Comparison of ENCODE assay signal across 37 mouse cellular contexts in the genomic region with DNA sequence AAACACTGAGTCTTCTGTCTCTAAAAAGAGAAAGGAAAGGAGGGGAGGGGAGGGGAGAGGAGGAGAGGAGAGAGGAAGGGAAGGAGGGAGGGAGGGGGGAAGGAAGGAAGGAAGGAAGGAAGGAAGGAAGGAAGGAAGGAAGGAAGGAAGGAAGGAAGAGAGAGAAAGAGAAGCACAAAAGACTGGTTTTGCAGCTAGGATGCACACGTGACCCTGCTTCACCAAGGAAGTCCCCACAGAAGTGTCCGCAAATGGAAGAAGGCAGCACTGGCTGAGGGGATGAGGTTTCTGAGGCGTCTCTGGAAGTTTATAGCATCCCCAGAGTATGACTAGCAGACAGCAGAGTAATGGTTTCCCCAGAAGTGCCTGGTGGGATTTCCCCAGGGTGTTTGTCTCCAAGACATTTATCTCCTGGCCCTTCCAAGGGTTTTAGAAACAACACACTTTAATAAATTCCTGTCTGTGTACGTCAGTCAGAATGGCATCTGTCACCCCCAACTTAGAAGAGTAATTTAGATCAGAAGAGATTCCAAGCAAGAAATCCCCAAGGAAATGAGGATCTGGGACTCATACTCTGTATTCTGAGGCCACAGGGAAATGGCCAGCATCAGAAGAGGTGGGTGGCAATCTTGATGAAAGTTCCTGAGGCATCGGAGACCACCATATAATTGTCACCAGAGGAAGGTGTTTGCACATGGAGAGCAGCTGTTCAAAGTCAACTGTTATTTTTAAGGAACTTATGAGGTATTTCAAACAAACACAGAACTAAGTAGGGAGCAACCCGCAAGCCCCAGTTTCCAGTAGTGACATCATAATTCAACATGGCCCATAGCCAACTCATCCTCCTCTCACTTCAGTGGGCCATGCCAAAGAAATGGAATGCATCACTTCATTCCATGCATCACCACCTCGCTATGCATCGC. TPM values are rescaled to one million over a fixed set of nuclear protein-coding genes. Genes with fewer than 3 reads are reported as not detected.
A peak's percentile ranks its signal among the peaks of the same experiment; 100 is the strongest.
DNase-seq lines count a peak whose midpoint lies in the region; ATAC-seq and TF ChIP-seq lines count a peak whose summit lies in the region.
"Had no signal": no experiment of that assay in that cellular context is flagged by ENCODE, and none has a peak within 500 bp of the region (broad histone marks: within the 10 kb centered on the region; RNA-seq: fewer than 3 reads in every experiment).

No protein-coding gene starts in this region.

- H3K9me3 ChIP-seq in lung, embryonic 15.5 days, result no peaks in the 10 kb centered on the region
- H3K9me3 ChIP-seq in midbrain, embryonic 16.5 days (replicated peaks; ENCODE audit: control insufficient read depth, low read length, poor library complexity, severe bottlenecking), result no peaks in the 10 kb centered on the region
- H3K9me3 ChIP-seq: embryonic facial prominence, embryonic 10.5 days; embryonic facial prominence, embryonic 13.5 days; forebrain, embryonic 10.5 days; forebrain, embryonic 13.5 days; heart, embryonic 10.5 days; heart, embryonic 13.5 days had no signal

- CTCF ChIA-PET in Patski (lab: Charles Lee), result interaction anchor here (1.0 kb wide), 1 partner anchor 11 kb away, joined by 9 read pairs; no protein-coding TSS in a partner anchor

- TF ChIP-seq POLR2A in lung, adult 2 months (IDR thresholded peaks at IDR 0.05; ENCODE audit: borderline replicate concordance, extremely low read depth, low read depth, low read length), result no peak

- 37% methylated on average over 8 of the region's 8 CpGs for WGBS in lung, embryonic 15.5 days
- WGBS in lung, adult 2 months, result 50% methylated on average over 8 of the region's 8 CpGs
- 81% methylated on average over 8 of the region's 8 CpGs for WGBS in midbrain, embryonic 16.5 days

- no peak for DNase-seq in lung, postnatal 4 days
- DNase-seq in lung, postnatal 10 days, result peak; percentile 29
- no peak for DNase-seq in lung, adult 2 months
- no peak for DNase-seq in Patski (ENCODE audit: low read depth, low spot score)
- no peak for DNase-seq in layer of hippocampus, adult 2 months (ENCODE audit: low spot score in 2 of 2)
- DNase-seq: adrenal gland, adult 8-10 months; adrenal gland, postnatal 25 days; cerebellum, adult 11-12 months; cerebellum, adult 8-10 months; cerebellum, postnatal 10 days; cerebellum, postnatal 36 days; embryo, embryonic 11 days; gastrocnemius, postnatal 10 days; gastrocnemius, postnatal 36 days; heart, adult 2 months; heart, postnatal 14 days; heart, postnatal 4 days had no signal

- H3K27ac ChIP-seq in lung, embryonic 15.5 days, result no peak overlapping the region
- H3K27ac ChIP-seq in midbrain, embryonic 16.5 days (ENCODE audit: low read length), result no peak overlapping the region
- H3K27ac ChIP-seq in layer of hippocampus, adult 2 months, result no peak overlapping the region
- H3K27ac ChIP-seq: embryonic facial prominence, embryonic 10.5 days; embryonic facial prominence, embryonic 13.5 days; forebrain, embryonic 10.5 days; forebrain, embryonic 13.5 days; heart, adult 2 months; heart, embryonic 10.5 days; heart, embryonic 13.5 days; hindbrain, embryonic 14.5 days; hindbrain, postnatal 0 days had no signal

- peaks cover 5% of the 10 kb centered on the region; the same call in 1 of the 2 replicates for H3K4me1 ChIP-seq in lung, embryonic 15.5 days
- no peaks in the 10 kb centered on the region for H3K4me1 ChIP-seq in lung, adult 2 months (ENCODE audit: control insufficient read depth, insufficient read depth, low read length)
- no peaks in the 10 kb centered on the region for H3K4me1 ChIP-seq in midbrain, embryonic 16.5 days (ENCODE audit: control insufficient read depth, insufficient read depth, low read length)
- H3K4me1 ChIP-seq: embryonic facial prominence, embryonic 13.5 days; forebrain, embryonic 10.5 days; heart, embryonic 10.5 days had no signal

- H3K4me2 ChIP-seq in lung, embryonic 15.5 days, result no peak overlapping the region
- H3K4me2 ChIP-seq in midbrain, embryonic 16.5 days (ENCODE audit: low read length), result no peak overlapping the region
- H3K4me2 ChIP-seq: embryonic facial prominence, embryonic 13.5 days; forebrain, embryonic 13.5 days; heart, embryonic 13.5 days; hindbrain, embryonic 14.5 days had no signal

- no peak overlapping the region for H3K4me3 ChIP-seq in lung, embryonic 15.5 days
- no peak overlapping the region for H3K4me3 ChIP-seq in lung, adult 2 months (replicated peaks; ENCODE audit: extremely low read depth, low read depth, low read length)
- H3K4me3 ChIP-seq in C2C12 (ENCODE audit: insufficient read depth, poor library complexity, severe bottlenecking), result no peak overlapping the region
- H3K4me3 ChIP-seq in midbrain, embryonic 16.5 days (ENCODE audit: low read depth, low read length), result no peak overlapping the region
- H3K4me3 ChIP-seq in layer of hippocampus, adult 2 months, result no peak overlapping the region
- H3K4me3 ChIP-seq: embryonic facial prominence, embryonic 10.5 days; embryonic facial prominence, embryonic 13.5 days; erythroblast, embryonic 14.5 days; forebrain, embryonic 10.5 days; forebrain, embryonic 13.5 days; heart, adult 2 months; heart, embryonic 10.5 days; heart, embryonic 13.5 days had no signal

- peaks cover 9% of the 10 kb centered on the region; the same call in 1 of the 2 replicates for H3K27me3 ChIP-seq in lung, embryonic 15.5 days
- no peaks in the 10 kb centered on the region for H3K27me3 ChIP-seq in C2C12 (ENCODE audit: control insufficient read depth, insufficient read depth, insufficient read length)
- no peaks in the 10 kb centered on the region for H3K27me3 ChIP-seq in Patski
- no peaks in the 10 kb centered on the region for H3K27me3 ChIP-seq in midbrain, embryonic 16.5 days (ENCODE audit: control insufficient read depth, insufficient read depth, low read depth, low read length)
- H3K27me3 ChIP-seq: embryonic facial prominence, embryonic 13.5 days; forebrain, embryonic 13.5 days had no signal

- H3K36me3 ChIP-seq in lung, embryonic 15.5 days, result no peaks in the 10 kb centered on the region
- H3K36me3 ChIP-seq in C2C12 (ENCODE audit: control insufficient read depth, insufficient read depth), result no peaks in the 10 kb centered on the region
- no peaks in the 10 kb centered on the region for H3K36me3 ChIP-seq in midbrain, embryonic 16.5 days (ENCODE audit: control insufficient read depth, insufficient read depth, low read length)
- H3K36me3 ChIP-seq: embryonic facial prominence, embryonic 10.5 days; embryonic facial prominence, embryonic 13.5 days; forebrain, embryonic 10.5 days; heart, embryonic 10.5 days; heart, embryonic 13.5 days had no signal

- H3K79me3 ChIP-seq in C2C12 (ENCODE audit: low read depth), result no peaks in the 10 kb centered on the region

- no peak overlapping the region for H3K9ac ChIP-seq in lung, embryonic 15.5 days
- no peak overlapping the region for H3K9ac ChIP-seq in midbrain, embryonic 16.5 days (ENCODE audit: low read depth, low read length)
- H3K9ac ChIP-seq: embryonic facial prominence, embryonic 13.5 days; forebrain, embryonic 13.5 days; heart, embryonic 13.5 days; hindbrain, embryonic 14.5 days had no signal

- no peaks in the 10 kb centered on the region for H3K79me2 ChIP-seq in C2C12 (ENCODE audit: control insufficient read depth, insufficient read depth)

- in situ Hi-C loops in Patski (cut with MboI; ENCODE audit: low pct_unique_long_range_greater_than_20kb), result no loop called here

- no peak overlapping the region for H3ac ChIP-seq in C2C12 (ENCODE audit: control insufficient read depth, insufficient read length, low read depth)

- ATAC-seq in lung, embryonic 15.5 days (ENCODE audit: borderline replicate concordance, extremely low read depth, low FRiP score, low TSS enrichment), result peak; percentile 55; the same call in 1 of the 2 replicates
- peak; percentile 26 for ATAC-seq in Patski
- ATAC-seq in midbrain, embryonic 16.5 days, result no peak
- ATAC-seq: activated CD4-positive, CD25-positive, alpha-beta regulatory T cell, adult 4 months; forebrain, embryonic 13.5 days; forebrain, embryonic 16.5 days; hindbrain, postnatal 0 days had no signal

- POLR2A ChIA-PET in Patski (lab: Charles Lee), result no interaction called here

- TF ChIP-seq CTCF in lung, adult 2 months (IDR thresholded peaks at IDR 0.05; ENCODE audit: insufficient read depth, low read length), result no peak
- TF ChIP-seq CTCF in C2C12 (IDR thresholded peaks at IDR 0.05; ENCODE audit: control insufficient read depth, insufficient read depth, insufficient read length) (no peak), Patski (IDR thresholded peaks at IDR 0.05) (no peak)
- no peak for TF ChIP-seq CTCF in layer of hippocampus, adult 2 months (conservative IDR thresholded peaks at IDR 0.05)

TF ChIP-seq in C2C12, 6 proteins besides CTCF, POLR2A, EP300 and RAD21:
- TF ChIP-seq MYOG (IDR thresholded peaks at IDR 0.05; ENCODE audit: control insufficient read depth, extremely low read depth, insufficient read length) (no peak), CEBPB (IDR thresholded peaks at IDR 0.05; ENCODE audit: low read depth) (no peak), FOSL1 (IDR thresholded peaks at IDR 0.05; ENCODE audit: insufficient read depth, low read length, poor library complexity, severe bottlenecking) (no peak), USF1 (IDR thresholded peaks at IDR 0.05; ENCODE audit: low read depth) (peak; percentile 91), MAX (IDR thresholded peaks at IDR 0.05) (peak; percentile 28)

RNA-seq across cellular contexts. Expression of a gene that starts 11.5 kb away (rescaled TPM):
- not detected in 2 replicates for polyA plus RNA-seq in lung, embryonic 15.5 days (2015; fragmentation: Nextera tagmentation; extraction: Ambion mirVana)
- not detected in 2 replicates for polyA plus RNA-seq in lung, adult 2 months (2012; rRNA removed)
- polyA plus RNA-seq in C2C12 (2012; fragmentation: generic; extraction: Trizol) (not detected), Patski (2021) (not detected)
- polyA plus RNA-seq in midbrain, embryonic 16.5 days (2015; fragmentation: Nextera tagmentation; extraction: Ambion mirVana), result not detected in 2 replicates
- total RNA-seq in layer of hippocampus, adult 2 months (2021), result not detected
- total RNA-seq: adrenal gland, adult 8-10 months; adrenal gland, postnatal 25 days; ES-E14; gastrocnemius, adult 18-20 months; gastrocnemius, postnatal 10 days; gastrocnemius, postnatal 36 days; granulocyte monocyte progenitor cell, adult 5-6 weeks; heart, adult 2 months; heart, postnatal 14 days; heart, postnatal 4 days; hindbrain, postnatal 0 days had no signal
- polyA plus RNA-seq: activated CD4-positive, CD25-positive, alpha-beta regulatory T cell, adult 4 months; brain, embryonic 14.5 days; cortical plate, adult 2 months; erythroblast, embryonic 14.5 days; forebrain, embryonic 13.5 days; forebrain, embryonic 16.5 days; heart, adult 2 months; heart, embryonic 13.5 days; hindbrain, embryonic 11.5 days; hindbrain, embryonic 14.5 days; hindbrain, postnatal 0 days had no signal

RNA-seq across cellular contexts. Expression of a gene that starts 25.6 kb away (rescaled TPM):
- polyA plus RNA-seq in lung, embryonic 15.5 days (2015; fragmentation: Nextera tagmentation; extraction: Ambion mirVana), result 2.7 and 2.8 TPM in 2 replicates
- polyA plus RNA-seq in lung, adult 2 months (2012; rRNA removed), result 0.72 and 1.5 TPM in 2 replicates
- polyA plus RNA-seq in C2C12 (2012; fragmentation: generic; extraction: Trizol) (3.2 TPM), Patski (2021) (25.5 TPM)
- 17.5 and 23.3 TPM in 2 replicates for polyA plus RNA-seq in midbrain, embryonic 16.5 days (2015; fragmentation: Nextera tagmentation; extraction: Ambion mirVana)
- total RNA-seq in layer of hippocampus, adult 2 months (2021), result 100 to 1,000 TPM; 276 to 290 TPM
- total RNA-seq: granulocyte monocyte progenitor cell, adult 5-6 weeks had no signal
- polyA plus RNA-seq: activated CD4-positive, CD25-positive, alpha-beta regulatory T cell, adult 4 months; erythroblast, embryonic 14.5 days had no signal

RNA-seq across cellular contexts. Expression of a gene that starts 51.4 kb away (rescaled TPM):
- polyA plus RNA-seq in lung, embryonic 15.5 days (2015; fragmentation: Nextera tagmentation; extraction: Ambion mirVana), result 0.11 and 0.24 TPM in 2 replicates
- polyA plus RNA-seq in lung, adult 2 months (2012; rRNA removed), result not detected in 2 replicates
- polyA plus RNA-seq in C2C12 (2012; fragmentation: generic; extraction: Trizol) (not detected), Patski (2021) (0.10 TPM)
- polyA plus RNA-seq in midbrain, embryonic 16.5 days (2015; fragmentation: Nextera tagmentation; extraction: Ambion mirVana), result 1.0 and 1.5 TPM in 2 replicates
- total RNA-seq in layer of hippocampus, adult 2 months (2021), result under 1 TPM; 0.56 to 0.84 TPM
- total RNA-seq: adrenal gland, adult 8-10 months; adrenal gland, postnatal 25 days; gastrocnemius, adult 18-20 months; gastrocnemius, postnatal 10 days; gastrocnemius, postnatal 36 days; granulocyte monocyte progenitor cell, adult 5-6 weeks; heart, adult 2 months; heart, postnatal 14 days; heart, postnatal 4 days had no signal
- polyA plus RNA-seq: activated CD4-positive, CD25-positive, alpha-beta regulatory T cell, adult 4 months; erythroblast, embryonic 14.5 days; heart, adult 2 months; hindbrain, embryonic 14.5 days had no signal
